Mouse (Mus musculus) ES-E14 (cell line): Measurements from ENCODE around the gene Tnip1.

ENCODE experiments used
- CHD2 ChIP-seq: IDR thresholded peaks from 2 replicates; pipeline ENCODE4 v1.6.1; 2014; ENCODE audit warnings: mild to moderate bottlenecking, low read depth, low read length, inconsistent platforms
- ZC3H11A ChIP-seq: IDR thresholded peaks from 2 replicates; pipeline ENCODE4 v1.6.1; 2012; ENCODE audit warnings: low read depth, mild to moderate bottlenecking, inconsistent platforms, low read length, borderline replicate concordance
- ZNF384 ChIP-seq: IDR thresholded peaks from 2 replicates; pipeline ENCODE4 v1.6.1; 2012; ENCODE audit warnings: low read depth, low read length, inconsistent platforms

DNA sequence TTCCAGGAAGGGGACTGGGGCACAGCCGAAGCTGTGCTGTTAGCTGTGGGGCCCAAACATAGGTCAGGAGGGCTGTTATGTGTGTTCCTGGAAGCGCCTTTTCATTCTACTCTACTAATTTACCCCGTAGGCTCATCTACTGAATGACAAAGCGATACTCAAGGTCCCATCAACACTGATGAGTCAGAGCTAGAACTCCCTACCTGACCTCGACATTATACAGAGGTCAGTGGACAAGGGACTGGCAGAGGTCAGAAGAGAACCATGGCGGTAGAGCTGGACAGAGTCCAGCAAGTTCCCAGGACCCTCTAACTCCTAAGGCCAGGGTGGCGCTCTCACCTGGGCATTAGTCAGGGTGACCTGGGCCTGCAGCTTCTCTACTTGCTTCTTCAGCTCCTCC lies 45.3 kb downstream of the Tnip1 start:
- TF ChIP-seq CHD2 (no peak), ZNF384 (no peak), ZC3H11A (no peak)
